Mouse (Mus musculus) adrenal gland (tissue): ENCODE results near the gene Ube2v1.

Experiments used
- intact Hi-C: fragments of 180-260 bp; cut with DNase I; formaldehyde crosslinking; loops from one replicate; pipeline ENCODE4 v1.15.1; 2025

The Ube2v1 gene

DNA sequence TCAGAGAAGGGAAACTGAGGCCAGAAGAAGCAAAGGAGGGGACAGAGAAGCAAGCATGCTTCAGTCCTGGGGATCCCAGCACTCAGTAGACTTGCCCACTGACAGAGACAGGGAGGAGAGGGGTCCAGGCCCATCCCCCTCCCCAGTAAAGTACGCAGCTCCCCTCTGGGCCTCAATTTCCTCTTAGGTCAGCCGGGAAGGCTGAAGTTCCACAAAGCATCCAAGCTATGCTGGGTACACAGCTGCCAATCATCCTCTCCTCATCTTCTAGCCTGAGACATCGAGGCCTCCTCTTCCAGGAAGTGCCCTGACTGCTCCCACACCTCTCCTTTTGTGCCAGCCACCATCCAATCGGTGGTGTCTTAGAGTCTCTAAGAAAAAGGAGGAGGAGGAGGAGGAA is 35.6 kb downstream of the Ube2v1 start:
- intact Hi-C loops = no loop called here

GRCm38 (mm10) chr2:167595761-167596171 is 36.1 kb downstream of the Ube2v1 start:
- intact Hi-C loops = no loop called here

DNA sequence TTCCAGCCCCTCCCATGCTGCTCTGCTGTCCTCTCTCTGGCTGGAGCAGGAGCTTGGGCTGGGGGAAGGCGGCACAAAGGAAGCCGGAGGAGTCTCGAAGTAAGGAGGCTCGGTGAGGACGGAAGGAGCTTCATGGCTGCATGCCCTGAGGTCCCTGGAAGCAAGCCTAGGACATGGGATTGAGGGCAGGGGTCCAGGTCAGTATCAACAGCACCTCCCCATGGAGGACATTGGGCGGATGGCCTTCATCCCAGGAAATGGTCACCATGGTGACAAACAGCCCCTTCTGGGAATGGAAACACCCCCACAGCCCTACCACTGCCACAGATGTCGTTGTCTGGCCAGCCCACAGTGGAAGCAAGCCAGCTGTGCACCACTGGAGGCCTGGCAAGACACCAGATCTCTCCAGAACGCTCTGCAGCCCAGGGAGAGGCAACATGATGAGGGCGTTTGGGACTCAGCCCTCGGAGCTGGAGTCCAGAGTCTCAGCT is 37.4 kb downstream of the Ube2v1 start:
- intact Hi-C loops = no loop called here

- intact Hi-C loops = no loop called here
Observed at GRCm38 (mm10) chr2:167593551-167594250, 38.2 kb downstream of the Ube2v1 start.

DNA sequence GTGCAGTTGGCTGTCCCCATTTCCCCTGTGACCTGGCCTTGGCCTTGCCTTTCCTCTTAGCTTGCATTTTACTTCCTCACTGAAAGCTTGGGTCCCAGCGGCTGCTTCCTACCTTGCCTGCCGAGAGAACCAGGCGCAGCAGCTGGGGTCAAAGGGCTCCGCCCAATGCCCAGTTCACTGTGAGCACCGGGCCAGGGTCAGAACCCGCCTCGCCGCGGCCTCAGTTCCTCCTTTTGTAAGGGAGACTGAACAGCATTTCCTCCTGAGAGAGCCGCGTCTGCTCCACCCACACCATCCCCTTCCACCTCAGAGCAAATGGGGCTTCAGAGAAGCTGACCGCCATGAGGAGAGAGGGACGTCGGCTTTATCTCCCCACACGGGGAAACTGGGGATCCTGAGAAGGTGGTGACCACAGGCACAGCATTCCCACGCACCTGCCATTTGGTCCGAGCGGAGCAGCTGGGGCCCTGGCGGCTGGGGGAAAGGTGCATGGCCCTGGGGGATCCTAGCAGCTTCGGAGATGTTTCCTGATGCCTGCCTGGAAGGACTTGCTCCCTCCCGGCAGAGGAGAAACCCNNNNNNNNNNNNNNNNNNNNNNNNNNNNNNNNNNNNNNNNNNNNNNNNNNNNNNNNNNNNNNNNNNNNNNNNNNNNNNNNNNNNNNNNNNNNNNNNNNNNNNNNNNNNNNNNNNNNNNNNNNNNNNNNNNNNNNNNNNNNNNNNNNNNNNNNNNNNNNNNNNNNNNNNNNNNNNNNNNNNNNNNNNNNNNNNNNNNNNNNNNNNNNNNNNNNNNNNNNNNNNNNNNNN is 42.9 kb downstream of the Ube2v1 start:
- intact Hi-C loops = no loop called here

DNA sequence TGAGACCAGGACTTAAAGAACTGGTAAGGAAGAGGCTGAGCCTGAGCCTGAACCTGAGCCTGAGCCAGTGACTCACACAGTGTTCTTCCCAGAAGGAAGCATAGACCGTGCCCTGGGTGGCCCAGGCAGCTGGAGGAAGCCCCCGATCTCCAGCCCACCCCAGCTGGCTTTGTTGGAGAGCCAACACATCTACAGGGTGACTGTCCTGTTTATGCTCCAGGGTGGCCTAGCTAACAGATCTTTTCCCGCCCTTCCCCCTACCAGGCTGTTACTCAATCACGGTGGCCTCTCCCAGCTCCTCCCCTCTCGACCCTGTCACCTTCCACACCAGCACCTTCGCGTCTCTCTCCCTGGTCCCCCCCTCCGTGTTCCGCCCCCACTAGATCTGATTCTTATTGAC is 44.9 kb downstream of the Ube2v1 start:
- intact Hi-C loops = no loop called here

GRCm38 (mm10) chr2:167586041-167586440 is 45.9 kb downstream of the Ube2v1 start:
- intact Hi-C loops = no loop called here

- intact Hi-C loops = no loop called here
Observed at GRCm38 (mm10) chr2:167585273-167585672, 46.6 kb downstream of the Ube2v1 start.

GRCm38 (mm10) chr2:167583161-167583952 is 48.5 kb downstream of the Ube2v1 start:
- intact Hi-C loops = no loop called here

GRCm38 (mm10) chr2:167578521-167578920 is 53.4 kb downstream of the Ube2v1 start:
- intact Hi-C loops = no loop called here

DNA sequence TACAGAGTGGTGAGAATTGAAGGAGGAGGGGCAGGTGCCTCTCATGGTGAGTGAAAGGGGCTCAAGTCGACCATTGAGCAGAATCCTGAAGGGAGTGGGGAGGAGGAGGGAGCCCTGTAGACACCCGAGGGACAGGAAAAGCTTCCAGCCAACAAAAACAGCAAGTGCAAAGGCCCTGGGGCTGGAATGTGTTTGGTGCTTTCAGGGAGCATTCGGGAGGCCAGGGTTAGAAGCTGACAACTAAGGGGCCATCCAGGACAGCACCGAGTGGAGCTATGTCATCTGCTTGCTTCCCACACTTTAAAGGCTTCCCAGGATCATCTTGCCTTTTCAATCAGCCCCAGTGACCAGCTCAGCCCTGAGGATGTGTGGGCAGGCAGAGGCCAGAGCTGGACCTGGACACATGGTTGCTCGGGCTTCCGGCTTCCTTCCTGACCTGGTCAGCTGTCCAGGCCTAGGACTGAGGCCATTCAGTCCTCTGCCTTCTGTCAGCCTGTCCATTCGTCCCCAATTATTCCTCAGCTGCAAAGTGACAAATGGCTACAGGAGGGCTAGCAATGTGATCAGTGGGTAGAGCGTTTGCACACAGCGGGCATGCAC is 54.6 kb downstream of the Ube2v1 start:
- intact Hi-C loops = no loop called here

DNA sequence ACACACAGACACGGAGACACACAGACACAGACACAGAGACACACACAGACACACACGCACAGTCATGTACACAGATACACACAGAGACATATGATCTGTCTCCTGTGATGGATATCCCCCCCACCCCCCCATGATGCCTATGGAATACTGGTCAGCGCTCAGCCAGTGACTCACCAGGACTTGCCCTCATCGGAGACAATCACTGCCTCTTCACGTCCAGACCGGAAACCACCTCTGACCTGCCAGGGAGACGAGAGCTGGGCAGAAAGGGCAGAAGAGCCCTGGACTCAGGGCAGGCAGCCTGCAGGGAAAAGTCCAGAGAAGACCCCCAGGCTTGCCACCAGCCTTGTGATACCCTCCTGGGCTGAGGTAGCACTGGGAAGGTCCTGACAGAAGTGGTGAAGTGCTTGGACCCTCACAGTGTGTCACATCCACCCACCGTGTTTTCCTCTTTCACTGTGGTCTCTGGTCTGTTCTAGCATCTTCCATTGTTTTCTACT is 55.7 kb downstream of the Ube2v1 start:
- intact Hi-C loops = no loop called here

- intact Hi-C loops = no loop called here
Observed at GRCm38 (mm10) chr2:167575581-167575980, 56.3 kb downstream of the Ube2v1 start.

- intact Hi-C loops = no loop called here
Observed at GRCm38 (mm10) chr2:167574814-167575213, 57.1 kb downstream of the Ube2v1 start.

DNA sequence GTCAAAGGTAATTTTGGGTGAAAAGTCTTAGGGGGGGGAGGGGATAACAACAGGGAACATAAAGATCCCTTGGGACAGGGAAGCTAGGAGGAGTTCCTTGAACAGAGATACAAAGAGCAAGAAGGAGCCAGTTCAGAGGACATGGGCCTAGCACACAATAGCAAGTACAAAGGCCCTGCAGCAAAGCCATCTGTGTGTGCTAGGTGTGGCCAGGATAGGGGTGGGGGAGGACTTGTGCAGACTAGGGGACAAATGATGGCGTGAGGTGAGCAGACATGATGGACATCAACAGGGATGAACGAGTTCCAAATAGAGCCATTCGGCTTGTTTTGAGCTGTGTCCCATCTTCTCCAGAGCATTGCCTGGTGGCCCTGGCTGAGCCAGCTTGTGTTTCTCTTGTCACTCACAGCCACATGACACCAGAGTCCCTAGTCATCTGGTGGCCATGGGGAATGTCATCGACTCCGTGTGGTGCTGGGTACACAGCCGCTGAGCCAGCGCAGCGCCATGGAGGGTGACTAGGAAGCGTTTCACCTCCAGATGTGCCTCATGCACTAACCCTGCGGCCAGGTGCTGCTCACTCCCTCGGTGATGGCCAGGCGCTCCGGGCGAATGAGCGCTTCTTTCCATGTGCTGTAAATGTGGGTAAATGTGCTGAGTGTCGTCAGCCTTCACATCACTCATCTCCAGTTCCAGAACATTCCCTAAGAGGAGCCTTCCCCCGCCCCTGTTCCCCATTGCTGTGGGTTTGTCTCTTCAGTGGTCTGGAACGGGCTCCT is 60.3 kb downstream of the Ube2v1 start:
- intact Hi-C loops = no loop called here

GRCm38 (mm10) chr2:167570815-167571214 is 61.1 kb downstream of the Ube2v1 start:
- intact Hi-C loops = no loop called here

DNA sequence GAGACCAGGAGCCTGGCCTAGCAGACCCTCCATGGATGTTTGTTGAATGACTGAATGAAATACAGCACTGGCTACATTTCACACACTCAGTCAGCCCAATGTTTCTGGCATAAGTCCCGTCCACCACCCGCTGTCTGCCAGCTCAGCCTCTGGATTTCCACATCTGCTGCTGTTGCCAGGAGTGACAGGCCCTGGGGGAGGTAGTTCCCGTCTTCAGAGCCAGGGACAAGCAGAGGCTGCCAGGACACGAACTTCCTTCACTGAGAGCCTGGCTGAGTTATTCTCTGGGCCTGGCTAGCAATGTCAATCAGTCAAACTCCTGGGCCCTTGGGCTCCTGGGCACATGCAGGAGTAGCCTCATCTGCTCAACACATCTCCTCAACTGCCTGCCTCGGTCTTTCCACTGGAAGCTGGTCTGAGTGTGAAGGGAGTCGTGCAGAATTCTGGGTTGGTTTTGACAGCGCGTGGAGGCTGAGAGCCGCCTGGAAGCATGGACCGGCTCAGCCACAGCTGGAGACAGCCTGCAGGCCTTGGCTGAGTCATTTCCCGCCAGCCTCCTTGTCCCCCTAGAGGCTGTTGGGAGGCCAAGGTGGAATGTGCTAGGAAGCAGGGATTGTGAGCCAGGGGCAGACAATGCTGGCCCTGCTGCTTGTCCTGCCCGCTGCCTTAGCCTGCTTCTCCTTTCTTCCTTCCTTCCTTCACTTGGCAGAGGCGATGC is 61.8 kb downstream of the Ube2v1 start:
- intact Hi-C loops = no loop called here

DNA sequence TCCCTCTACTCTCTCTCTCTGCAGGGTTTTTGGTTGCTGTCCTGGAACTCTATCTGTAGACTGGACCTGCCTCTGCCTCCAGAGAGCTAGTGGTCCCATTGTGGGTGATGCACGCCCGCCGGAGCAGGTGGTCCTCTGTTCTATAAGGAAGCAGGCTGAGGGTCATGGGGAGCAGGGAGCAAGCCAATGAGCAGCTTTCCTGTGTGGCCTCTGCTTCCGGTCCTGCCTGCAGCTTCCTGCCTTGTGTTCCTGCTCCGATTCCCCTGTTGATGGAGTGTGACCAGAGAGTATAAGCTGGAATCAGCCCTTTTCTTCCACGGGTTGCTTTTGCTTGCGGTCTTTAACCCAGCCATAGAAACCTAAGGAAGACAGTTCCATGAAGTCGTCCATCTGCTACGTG is 63.8 kb downstream of the Ube2v1 start:
- intact Hi-C loops = no loop called here

GRCm38 (mm10) chr2:167565682-167566081 is 66.2 kb downstream of the Ube2v1 start:
- intact Hi-C loops = no loop called here

GRCm38 (mm10) chr2:167565312-167565656 is 66.6 kb downstream of the Ube2v1 start:
- intact Hi-C loops = no loop called here
